Mouse (Mus musculus): Measurements from ENCODE around the gene Lcat.

- TF ChIP-seq CTCF (IDR thresholded peaks at IDR 0.05) (no peak), POLR2A (IDR thresholded peaks at IDR 0.05; ENCODE audit: insufficient read depth, low read depth, low read length) (no peak), EP300 (IDR thresholded peaks at IDR 0.05; ENCODE audit: insufficient read depth, low read depth, low read length) (no peak)
Measured at GRCm38 (mm10) chr8:105889756-105890465, 53.3 kb downstream of the Lcat start.
